Mouse (Mus musculus) thymus, postnatal 14 days (tissue): ENCODE results near the gene Pcyt2.
A peak's percentile ranks its signal among the peaks of the same experiment; 100 is the strongest.

ENCODE experiments used
- DNase-seq: peaks from one replicate; pipeline ENCODE4 v3.0.0; 2021

The Pcyt2 gene

GRCm38 (mm10) chr11:120617519-120618112, at the start of gene Pcyt2:
Pcyt2 (minus strand) TSS chr11:120617936.
- peak; percentile 96 for DNase-seq

GRCm38 (mm10) chr11:120666617-120667016, 48.9 kb upstream of the Pcyt2 start:
- DNase-seq, result no peak

- DNase-seq, result no peak
Observed at GRCm38 (mm10) chr11:120665406-120665805, 47.7 kb upstream of the Pcyt2 start.

- no peak for DNase-seq
Observed at GRCm38 (mm10) chr11:120663714-120664113, 46.0 kb upstream of the Pcyt2 start.

- DNase-seq, result no peak
Observed at GRCm38 (mm10) chr11:120662759-120663158, 45.0 kb upstream of the Pcyt2 start.

GRCm38 (mm10) chr11:120661076-120661460, 43.3 kb upstream of the Pcyt2 start, which contains the start of gene Notum:
Notum (minus strand) TSS chr11:120661175.
- DNase-seq, result no peak

GRCm38 (mm10) chr11:120660301-120661075, 42.8 kb upstream of the Pcyt2 start:
- peak; percentile 25 for DNase-seq

- DNase-seq, result peak; percentile 6
Observed at GRCm38 (mm10) chr11:120659509-120660300, 42.0 kb upstream of the Pcyt2 start.

- peak; percentile 89 for DNase-seq
Observed at GRCm38 (mm10) chr11:120658876-120659410, 41.2 kb upstream of the Pcyt2 start.

GRCm38 (mm10) chr11:120657301-120657700, 39.6 kb upstream of the Pcyt2 start:
- DNase-seq, result no peak

- no peak for DNase-seq
Observed at GRCm38 (mm10) chr11:120654741-120655140, 37.0 kb upstream of the Pcyt2 start.

- no peak for DNase-seq
Observed at GRCm38 (mm10) chr11:120651872-120652271, 34.1 kb upstream of the Pcyt2 start.

- peak; percentile 65 for DNase-seq
Observed at GRCm38 (mm10) chr11:120648001-120648476, 30.3 kb upstream of the Pcyt2 start, which contains the start of gene Myadml2. Myadml2 (minus strand) TSS chr11:120648158.

GRCm38 (mm10) chr11:120647047-120647830, 29.5 kb upstream of the Pcyt2 start:
- DNase-seq, result peak; percentile 13

GRCm38 (mm10) chr11:120643601-120643987, 25.9 kb upstream of the Pcyt2 start, which contains the start of gene Pycr1:
Pycr1 (minus strand) TSS chr11:120643769.
- DNase-seq, result peak; percentile 96

- DNase-seq, result peak; percentile 48
Observed at GRCm38 (mm10) chr11:120642939-120643600, 25.3 kb upstream of the Pcyt2 start.

GRCm38 (mm10) chr11:120641869-120642268, 24.1 kb upstream of the Pcyt2 start:
- no peak for DNase-seq

GRCm38 (mm10) chr11:120641255-120641654, 23.5 kb upstream of the Pcyt2 start:
- no peak for DNase-seq

GRCm38 (mm10) chr11:120634810-120635209, 17.1 kb upstream of the Pcyt2 start:
- no peak for DNase-seq

GRCm38 (mm10) chr11:120633520-120634343, 16.0 kb upstream of the Pcyt2 start, which contains the start of gene Mafg:
Mafg (minus strand) TSS chr11:120633600.
- DNase-seq, result peak; percentile 91
